Mouse (Mus musculus) layer of hippocampus, postnatal 36 days (tissue): ENCODE data around the gene Ispd. TPM values are rescaled to one million over a fixed set of nuclear protein-coding genes. Genes with fewer than 3 reads are reported as not detected.
"Not testable (repeated sequence)": the region's sequence is repeated elsewhere in the genome, so short reads cannot be mapped to it uniquely, and the experiment has no call there.

Experiments
- DNase-seq, 2 experiments: peaks; one replicate each; pipeline ENCODE4 v3.0.0; 2022
- total RNA-seq, 2 experiments: library from RNA; stranded (reverse); gene quantifications; 2 replicates each; pipeline ENCODE4 v1.2.3; 2021

Gene Ispd
- total RNA-seq: 10 to 100 TPM; 14.0 to 15.5 TPM

GRCm38 (mm10) chr12:36381441-36382340, at the start of gene Ispd, which contains the start of gene D630036H23Rik:
Ispd (plus strand) TSS chr12:36381450.
D630036H23Rik (minus strand) TSS chr12:36382181.
- DNase-seq: peak; percentile 83 to 85

- no peak for DNase-seq
Measured at GRCm38 (mm10) chr12:36332676-36333075, 48.6 kb upstream of the Ispd start.

GRCm38 (mm10) chr12:36333837-36334281, 47.4 kb upstream of the Ispd start:
- DNase-seq: no peak

GRCm38 (mm10) chr12:36344131-36344530, 37.1 kb upstream of the Ispd start:
- no peak for DNase-seq

- no peak for DNase-seq
Measured at GRCm38 (mm10) chr12:36360064-36360463, 21.2 kb upstream of the Ispd start.

GRCm38 (mm10) chr12:36360693-36361092, 20.6 kb upstream of the Ispd start:
- DNase-seq: no peak

- no peak for DNase-seq
Measured at GRCm38 (mm10) chr12:36364013-36364412, 17.2 kb upstream of the Ispd start.

- DNase-seq: no peak
Measured at GRCm38 (mm10) chr12:36373237-36373998, 7.8 kb upstream of the Ispd start.

GRCm38 (mm10) chr12:36376391-36376790, 4.9 kb upstream of the Ispd start:
- DNase-seq: not testable (repeated sequence)

GRCm38 (mm10) chr12:36380254-36380653, 996 bp upstream of the Ispd start:
- no peak for DNase-seq

GRCm38 (mm10) chr12:36380806-36381205, 444 bp upstream of the Ispd start:
- no peak for DNase-seq

- DNase-seq: no peak
Measured at GRCm38 (mm10) chr12:36385386-36385785, 4.1 kb downstream of the Ispd start.

- DNase-seq: no peak
Measured at GRCm38 (mm10) chr12:36386991-36387390, 5.7 kb downstream of the Ispd start.

- peak in 1 of 2 experiments; percentile 5 for DNase-seq
Measured at GRCm38 (mm10) chr12:36395115-36395514, 13.9 kb downstream of the Ispd start.

- DNase-seq: no peak
Measured at GRCm38 (mm10) chr12:36423677-36424076, 42.4 kb downstream of the Ispd start.

- no peak for DNase-seq
Measured at GRCm38 (mm10) chr12:36425258-36425657, 44.0 kb downstream of the Ispd start.

- DNase-seq: no peak
Measured at GRCm38 (mm10) chr12:36426163-36427045, 45.2 kb downstream of the Ispd start.

- DNase-seq: no peak
Measured at GRCm38 (mm10) chr12:36436956-36437355, 55.7 kb downstream of the Ispd start.

- DNase-seq: no peak
Measured at GRCm38 (mm10) chr12:36439396-36439795, 58.1 kb downstream of the Ispd start.

GRCm38 (mm10) chr12:36456002-36456401, 74.8 kb downstream of the Ispd start:
- DNase-seq: no peak

GRCm38 (mm10) chr12:36457726-36458125, 76.5 kb downstream of the Ispd start:
- no peak for DNase-seq
